Mouse (Mus musculus) ES-E14 (cell line): Measurements from ENCODE around the gene Rfx7.

Experiments
- CHD2 ChIP-seq: IDR thresholded peaks from 2 replicates; pipeline ENCODE4 v1.6.1; 2014; ENCODE audit warnings: mild to moderate bottlenecking, low read depth, low read length, inconsistent platforms
- HCFC1 ChIP-seq: IDR thresholded peaks from 2 replicates; pipeline ENCODE4 v1.6.1; 2012; ENCODE audit warnings: low read length, inconsistent platforms, borderline replicate concordance; ENCODE audit not compliant: insufficient read depth
- MAFK ChIP-seq: IDR thresholded peaks from 2 replicates; pipeline ENCODE4 v1.6.1; 2014; ENCODE audit warnings: mild to moderate bottlenecking, low read depth, low read length, inconsistent platforms; ENCODE audit not compliant: insufficient read depth
- ZC3H11A ChIP-seq: IDR thresholded peaks from 2 replicates; pipeline ENCODE4 v1.6.1; 2012; ENCODE audit warnings: low read depth, mild to moderate bottlenecking, inconsistent platforms, low read length, borderline replicate concordance
- ZNF384 ChIP-seq: IDR thresholded peaks from 2 replicates; pipeline ENCODE4 v1.6.1; 2012; ENCODE audit warnings: low read depth, low read length, inconsistent platforms

DNA sequence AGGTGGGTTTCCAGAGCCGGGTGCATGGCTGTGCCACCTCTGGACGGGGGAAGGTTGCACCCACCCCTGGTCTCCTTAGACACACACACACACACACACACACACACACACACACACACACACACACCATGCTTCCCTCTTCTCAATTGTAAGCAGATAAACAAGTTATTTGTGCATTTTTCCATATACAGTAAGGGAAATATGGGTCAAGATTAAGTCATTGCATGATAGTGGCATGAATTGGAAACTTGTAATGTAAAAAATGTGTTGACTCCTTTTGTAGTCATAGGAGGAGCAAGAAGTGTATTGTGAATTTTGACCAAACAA is 1.0 kb downstream of the Rfx7 start:
- TF ChIP-seq MAFK (no peak), ZNF384 (no peak), CHD2 (no peak), ZC3H11A (no peak), HCFC1 (no peak)
